Mouse (Mus musculus) induced T-regulatory cell, adult 2 months (primary cell): ENCODE data around the gene Cysrt1.

ENCODE experiments used
- DNase-seq: peaks from one replicate; pipeline ENCODE4 v3.0.0-alpha.2; 2012; ENCODE audit warnings: low read depth

Cysrt1 gene

DNA sequence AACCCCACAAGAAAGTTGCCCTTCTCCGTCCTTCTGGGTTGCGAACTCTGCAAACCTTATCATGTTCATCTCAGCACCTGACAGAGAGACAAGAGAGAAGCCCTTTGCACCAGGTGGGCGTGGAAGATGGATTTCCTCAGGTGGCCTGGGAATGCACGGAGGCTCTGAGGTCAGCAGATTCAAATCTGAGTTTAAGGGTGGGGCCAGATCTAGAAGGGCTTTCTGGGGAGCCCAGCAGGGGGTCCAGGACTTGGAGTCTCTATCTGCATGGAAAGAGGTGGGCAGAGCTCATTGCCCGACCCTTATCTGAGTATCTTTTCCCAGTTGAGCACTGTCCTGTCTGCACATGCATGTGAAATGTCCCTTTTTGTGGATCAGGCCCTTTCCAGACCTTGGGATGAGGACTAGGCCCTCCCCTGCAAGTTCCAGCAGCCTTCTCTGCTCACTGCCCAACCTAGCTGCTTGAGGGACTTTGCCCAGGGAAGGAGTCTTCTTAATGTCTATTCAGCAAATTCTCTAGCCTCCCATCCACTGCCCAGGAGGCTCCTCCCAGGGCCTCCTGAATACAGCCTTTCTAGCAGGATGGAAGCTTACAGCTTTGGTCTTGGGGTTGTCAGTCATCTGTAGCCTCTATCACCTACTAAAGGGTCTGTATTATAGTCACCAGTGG is 7.6 kb downstream of the Cysrt1 start:
- no peak for DNase-seq

- DNase-seq = no peak
These were observed 8.2 kb downstream of the Cysrt1 start, which contains the start of gene Slc34a3 for GRCm38 (mm10) chr2:25234050-25234449. Slc34a3 (minus strand) TSS chr2:25234364.

DNA sequence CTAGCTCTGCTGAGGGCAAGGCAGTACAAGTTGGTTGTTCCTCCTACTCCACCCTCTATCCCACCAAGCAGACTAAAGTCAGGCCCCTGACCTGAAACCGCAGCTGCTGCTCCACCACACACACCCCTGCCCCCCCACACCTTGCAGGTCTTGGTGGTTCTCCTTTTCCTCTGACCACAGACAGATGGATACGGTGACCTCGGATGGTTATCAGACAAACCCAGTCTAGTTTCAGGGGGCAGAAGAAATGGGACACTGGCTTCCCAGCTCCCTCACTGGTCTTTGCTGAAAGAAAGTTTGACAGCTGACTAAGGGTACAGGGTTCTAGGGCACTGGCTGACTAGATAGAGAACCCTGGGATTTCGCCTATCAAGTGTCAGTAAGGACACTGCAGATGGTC is 8.8 kb downstream of the Cysrt1 start:
- no peak for DNase-seq

DNA sequence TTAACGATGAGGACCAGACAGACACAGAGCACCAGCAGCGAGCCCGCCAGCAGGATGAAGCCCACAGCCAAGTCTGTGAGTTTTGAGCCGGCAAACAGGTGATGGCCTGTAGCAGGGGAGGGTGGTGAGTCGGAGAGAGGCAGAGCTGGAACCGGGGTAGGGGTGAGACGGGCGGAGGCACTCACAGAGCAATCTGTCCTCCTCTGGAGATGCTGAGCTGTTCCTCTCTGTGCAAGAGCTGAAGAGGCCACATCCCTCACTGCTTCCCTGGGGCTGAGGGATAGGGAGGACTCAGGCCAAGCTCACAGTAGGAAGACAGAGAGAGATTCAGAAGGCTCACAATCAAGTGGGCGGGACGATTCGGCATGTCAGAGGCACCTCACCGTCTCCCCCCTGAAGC is 11.2 kb downstream of the Cysrt1 start:
- DNase-seq = no peak

DNA sequence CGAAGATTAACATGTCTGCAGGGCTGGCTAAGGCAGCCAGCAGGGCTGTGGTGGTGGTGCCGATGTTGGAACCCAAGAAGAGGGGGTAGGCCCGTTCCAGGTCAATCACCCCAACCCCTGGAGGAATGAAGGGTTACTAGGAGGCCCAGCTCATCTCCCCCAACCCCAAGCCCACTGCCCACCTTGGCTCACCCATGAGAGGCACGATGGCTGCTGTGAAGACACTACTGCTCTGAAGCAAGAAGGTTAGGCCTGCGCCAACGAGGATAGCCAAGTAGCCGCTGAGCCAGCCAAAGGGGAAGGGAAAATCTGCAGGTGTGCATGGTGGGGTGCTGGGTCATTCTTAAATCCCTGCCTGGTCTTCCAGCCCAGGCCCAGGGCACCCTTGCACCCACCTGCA is 11.7 kb downstream of the Cysrt1 start:
- DNase-seq = no peak

GRCm38 (mm10) chr2:25229582-25229981 is 12.7 kb downstream of the Cysrt1 start:
- DNase-seq = no peak

- DNase-seq = no peak
These were observed 13.2 kb downstream of the Cysrt1 start for GRCm38 (mm10) chr2:25228995-25229530.

GRCm38 (mm10) chr2:25228431-25228889 is 13.8 kb downstream of the Cysrt1 start:
- peak; percentile 95 for DNase-seq

DNA sequence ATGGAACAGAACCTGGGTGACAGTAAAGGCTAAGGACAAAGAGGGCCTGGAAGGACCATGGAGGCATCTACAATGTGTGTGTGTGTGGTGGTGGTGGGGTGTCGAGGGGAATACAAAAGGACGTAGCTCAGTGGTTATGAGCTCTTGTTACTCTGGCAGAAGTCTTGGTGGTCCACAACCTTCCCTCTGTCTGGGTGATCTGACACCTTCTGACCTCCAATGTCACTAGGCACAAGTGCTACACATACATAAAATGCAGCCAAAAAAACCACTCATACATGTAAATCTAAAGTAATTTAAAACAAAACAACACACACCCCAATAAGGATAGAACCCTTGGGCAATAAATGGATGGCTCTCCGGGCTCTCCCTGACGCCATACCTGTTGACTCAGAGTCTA is 14.8 kb downstream of the Cysrt1 start:
- DNase-seq = no peak

DNA sequence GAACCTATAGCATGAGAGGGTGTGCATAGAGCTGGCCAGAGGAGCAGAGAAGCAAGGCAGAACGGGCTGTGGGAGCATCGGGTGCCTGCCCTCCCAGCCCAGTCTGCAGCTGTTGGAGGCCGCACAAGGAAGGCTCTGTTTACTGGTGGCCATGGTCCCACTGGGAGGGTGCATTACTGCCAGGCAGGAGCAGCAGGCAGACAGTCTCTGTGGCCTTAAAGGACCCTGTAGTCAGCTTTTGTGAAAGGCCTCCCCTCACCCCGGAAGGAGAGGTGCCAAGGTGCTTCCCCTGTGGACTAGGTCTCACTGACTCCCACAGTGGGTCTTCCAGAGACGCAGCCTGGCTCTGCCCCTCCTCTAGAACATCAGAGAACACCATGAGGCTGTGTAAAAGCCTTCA is 15.4 kb downstream of the Cysrt1 start:
- no peak for DNase-seq

DNA sequence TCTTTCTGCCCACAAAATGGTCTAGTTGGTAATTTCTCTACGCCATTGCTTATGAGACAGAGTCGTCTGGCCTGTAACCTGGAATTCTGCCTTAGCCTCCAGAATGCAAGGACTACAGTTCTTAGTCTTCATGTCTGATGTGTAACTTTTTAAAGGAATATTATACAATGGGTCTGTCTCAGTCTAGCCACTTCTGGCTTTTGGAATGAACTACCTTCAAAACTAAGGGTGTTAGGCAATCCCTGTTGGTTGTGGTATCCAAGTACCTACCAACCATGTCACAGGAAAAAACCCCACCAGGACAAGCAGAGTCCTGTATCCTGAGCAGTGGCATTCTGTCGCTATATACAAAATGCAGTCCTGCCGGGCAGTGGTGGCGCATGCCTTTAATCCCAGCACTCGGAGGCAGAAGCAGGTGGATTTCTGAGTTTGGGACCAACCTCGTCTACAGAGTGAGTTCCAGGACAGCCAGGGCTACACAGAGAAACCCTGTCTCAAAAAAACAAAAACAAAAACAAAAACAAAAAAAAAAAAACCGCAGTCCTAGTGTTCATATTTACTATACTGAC is 16.4 kb downstream of the Cysrt1 start:
- DNase-seq = peak; percentile 23

DNA sequence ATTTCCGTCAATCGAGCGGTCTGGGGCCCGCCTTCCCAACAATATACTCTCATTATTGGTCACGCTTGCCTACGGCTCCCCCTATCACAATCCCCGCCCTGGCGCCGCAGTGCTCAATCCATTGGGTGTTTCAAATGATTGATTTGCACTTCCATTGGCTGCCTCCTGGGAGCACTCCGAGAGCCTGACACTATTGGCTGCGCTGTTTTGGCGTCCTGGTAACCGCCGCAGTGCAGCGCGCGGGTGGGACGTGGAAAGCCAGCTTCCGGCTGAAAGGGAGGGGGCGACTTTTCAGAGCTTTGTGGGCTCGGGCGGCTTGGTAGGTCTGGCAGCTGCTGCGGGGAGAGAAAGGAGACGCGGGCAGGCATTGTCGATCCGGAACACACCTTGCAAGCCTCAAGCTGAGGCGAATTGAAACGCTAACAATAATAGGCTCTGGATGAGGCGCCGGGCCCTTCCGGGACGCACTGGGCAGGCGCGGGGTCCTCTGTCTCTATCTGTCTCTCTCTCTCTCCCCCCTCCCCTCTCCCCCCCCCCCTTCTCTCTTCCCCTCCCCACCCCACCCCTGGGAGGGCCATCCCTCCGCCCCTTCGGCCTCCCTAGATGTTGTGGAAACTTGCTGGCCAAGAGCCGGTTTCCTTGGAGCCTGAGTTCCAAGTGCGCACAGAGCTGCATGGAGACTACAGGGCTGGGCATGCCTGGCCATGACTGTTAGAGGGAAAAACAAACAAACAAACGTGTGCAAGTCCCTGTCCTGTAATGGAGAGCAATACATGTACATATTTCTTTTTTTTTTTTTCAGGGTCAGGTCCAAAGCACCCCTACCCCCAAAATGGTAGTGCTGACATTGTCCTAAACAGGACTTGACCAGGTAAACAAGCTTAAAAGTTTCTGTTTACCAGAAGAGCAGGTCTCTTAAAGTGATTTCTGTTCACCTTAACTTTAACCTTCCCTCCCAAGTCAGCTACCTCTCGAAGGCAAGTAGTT is 17.2 kb downstream of the Cysrt1 start:
- peak; percentile 99 for DNase-seq

DNA sequence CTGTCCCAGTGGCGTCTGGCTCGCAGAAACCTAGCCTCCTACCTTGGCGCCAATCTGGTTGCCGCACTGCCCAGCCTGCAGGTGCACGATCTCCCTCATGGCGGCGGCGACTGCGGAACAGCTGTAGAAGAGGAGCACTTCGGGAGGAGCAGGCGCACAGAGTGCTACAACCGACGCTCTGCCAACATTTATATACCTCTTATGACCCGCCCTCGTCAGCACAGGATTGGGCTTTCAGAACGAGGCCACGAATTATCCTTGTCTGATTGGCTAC is 17.8 kb downstream of the Cysrt1 start, which contains the start of gene Tubb4b:
Tubb4b (minus strand) TSS at position 211 of the 274 bp plus-strand sequence.
- no peak for DNase-seq

DNA sequence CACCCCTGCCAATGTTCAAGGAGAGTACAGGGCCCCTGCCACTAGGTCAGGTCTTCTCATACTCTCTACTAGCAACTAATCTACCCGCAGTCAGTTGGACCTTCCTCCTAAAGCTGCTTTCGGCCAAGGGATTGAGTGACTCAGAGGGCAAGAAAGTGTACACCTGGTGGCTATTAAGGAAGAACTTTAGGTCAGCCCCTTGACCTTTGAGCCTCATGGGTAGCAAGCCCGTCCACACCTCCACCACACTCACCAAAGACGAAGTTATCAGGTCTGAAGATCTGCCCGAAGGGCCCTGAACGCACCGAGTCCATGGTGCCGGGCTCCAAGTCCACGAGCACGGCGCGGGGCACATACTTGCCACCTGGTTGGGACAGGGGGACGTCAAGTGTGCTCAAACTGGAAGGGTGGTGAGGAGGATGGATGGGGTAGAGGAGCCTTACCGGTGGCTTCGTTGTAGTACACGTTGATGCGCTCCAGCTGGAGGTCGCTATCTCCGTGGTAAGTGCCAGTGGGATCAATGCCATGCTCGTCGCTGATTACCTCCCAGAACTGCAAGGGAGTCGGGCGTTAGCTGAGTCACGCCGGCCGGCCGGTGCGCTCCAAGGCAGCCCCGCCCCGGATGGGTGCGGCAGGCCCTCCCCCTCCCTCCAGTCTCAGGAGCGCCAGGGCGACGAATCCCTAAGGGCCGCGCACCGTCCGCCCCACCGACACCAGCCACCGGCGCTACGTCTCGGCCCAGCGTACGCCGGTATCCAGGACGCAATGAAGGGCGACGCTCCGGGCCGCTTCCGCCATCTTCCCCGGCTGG is 18.4 kb downstream of the Cysrt1 start:
- DNase-seq = no peak

GRCm38 (mm10) chr2:25221331-25221772 is 20.9 kb downstream of the Cysrt1 start:
- no peak for DNase-seq

GRCm38 (mm10) chr2:25218445-25218844 is 23.8 kb downstream of the Cysrt1 start, which contains the start of gene Fam166a:
Fam166a (plus strand) TSS chr2:25218745.
- DNase-seq = no peak

GRCm38 (mm10) chr2:25217666-25218065 is 24.6 kb downstream of the Cysrt1 start:
- no peak for DNase-seq

DNA sequence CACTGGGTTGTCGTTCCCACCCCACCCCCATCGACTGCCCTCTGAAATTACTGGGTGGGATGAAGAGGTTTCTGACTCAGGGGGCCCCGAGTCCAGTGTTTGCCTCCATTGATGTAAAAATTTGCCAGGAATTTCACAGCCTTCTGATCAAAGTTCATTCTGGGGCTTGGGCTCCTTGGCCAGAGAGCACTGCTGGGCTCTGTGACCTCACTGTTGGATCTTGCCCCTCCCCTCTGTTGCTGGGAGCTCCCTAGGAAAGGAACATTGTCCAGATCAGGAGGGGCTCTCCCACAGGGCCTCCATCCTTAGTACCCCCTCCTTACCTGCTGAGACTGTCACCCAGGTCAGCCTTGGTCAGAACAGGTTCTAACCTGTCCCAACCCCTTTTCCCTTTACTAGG is 27.8 kb downstream of the Cysrt1 start, which contains the start of gene Stpg3:
Stpg3 (minus strand) TSS at position 194 of the 400 bp plus-strand sequence.
- DNase-seq = no peak

- no peak for DNase-seq
These were observed 28.9 kb downstream of the Cysrt1 start for GRCm38 (mm10) chr2:25213266-25213865.

DNA sequence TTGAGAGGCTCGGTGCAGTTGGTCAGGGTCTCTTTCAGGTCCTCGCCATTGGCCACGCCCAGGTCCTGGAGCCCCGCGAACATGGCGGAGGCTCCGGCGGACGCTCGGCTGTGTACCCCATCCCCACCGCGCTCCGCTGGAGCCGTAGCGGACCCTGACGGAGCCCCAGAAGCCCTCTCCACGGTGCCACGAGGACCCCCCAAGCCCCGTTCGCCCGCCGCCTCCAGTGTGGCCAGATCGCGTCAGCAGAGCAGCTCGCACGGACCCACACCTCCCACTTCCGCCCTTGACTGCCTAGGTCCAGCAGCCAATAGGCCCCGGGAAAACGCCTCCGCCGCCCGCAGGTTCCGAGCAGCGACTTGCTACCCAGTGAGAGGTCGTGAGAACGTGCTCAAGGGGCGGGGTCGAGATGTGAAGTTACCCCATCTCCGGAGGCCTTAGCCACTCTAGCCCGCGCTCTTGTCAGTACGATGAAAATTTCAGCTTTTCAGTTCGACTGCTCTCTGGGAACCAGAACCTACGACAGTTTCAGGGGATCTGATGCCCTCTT is 31.1 kb downstream of the Cysrt1 start, which contains the start of gene Nelfb:
Nelfb (minus strand) TSS at position 369 of the 550 bp plus-strand sequence.
- peak; percentile 92 for DNase-seq

DNA sequence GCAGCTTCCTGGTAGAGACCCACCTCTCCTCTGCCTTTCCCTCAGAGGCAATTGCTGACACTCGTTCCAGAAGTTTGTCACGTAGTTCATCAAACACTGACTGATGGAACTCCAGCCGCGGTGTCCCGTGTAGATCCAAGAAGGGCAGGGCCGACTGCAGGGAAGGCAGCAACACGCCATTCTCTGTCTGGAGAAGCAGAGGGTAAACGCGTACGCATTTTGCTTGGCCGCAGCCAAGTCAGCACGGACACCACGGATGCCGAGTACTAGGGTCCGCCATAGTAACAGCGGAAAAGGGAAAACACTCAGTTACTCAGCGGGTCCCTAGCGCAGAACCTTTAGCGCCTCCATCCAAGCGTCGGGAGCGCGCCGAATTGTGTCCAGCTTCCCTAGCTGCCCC is 31.6 kb downstream of the Cysrt1 start:
- no peak for DNase-seq
